Mouse (Mus musculus) testis, adult 2 months (tissue): Measurements from ENCODE around the gene Sec14l2. TPM values are rescaled to one million over a fixed set of nuclear protein-coding genes. Genes with fewer than 3 reads are reported as not detected.

ENCODE experiments used
- H3K27ac ChIP-seq: fragments of 200-500 bp; 2 replicates; pipeline ENCODE4 v1.5.1; 2012; ENCODE audit warnings: low read depth, low read length; ENCODE audit not compliant: control insufficient read depth, insufficient read depth
- H3K27me3 ChIP-seq: fragments of 200-500 bp; 2 replicates; pipeline ENCODE4 v1.6.1; 2012; ENCODE audit warnings: mild to moderate bottlenecking, low read length, moderate library complexity; ENCODE audit not compliant: control insufficient read depth, insufficient read depth
- H3K36me3 ChIP-seq: fragments of 200-500 bp; 2 replicates; pipeline ENCODE4 v1.6.1; 2012; ENCODE audit warnings: mild to moderate bottlenecking, low read length; ENCODE audit not compliant: control insufficient read depth, insufficient read depth
- H3K4me1 ChIP-seq: fragments of 200-500 bp; 2 replicates; pipeline ENCODE4 v1.6.1; 2012; ENCODE audit warnings: low read length; ENCODE audit not compliant: control insufficient read depth, insufficient read depth
- H3K4me3 ChIP-seq: fragments of 200-500 bp; 2 replicates; pipeline ENCODE4 v1.5.1; 2012; ENCODE audit warnings: low read depth, mild to moderate bottlenecking, low read length, moderate library complexity, mixed read lengths; ENCODE audit not compliant: control insufficient read depth
- CTCF ChIP-seq: fragments of 200-500 bp; IDR thresholded peaks from 2 replicates; pipeline ENCODE4 v1.5.1; 2012; ENCODE audit warnings: low read depth, mild to moderate bottlenecking, inconsistent platforms, low read length, moderate library complexity; ENCODE audit not compliant: control insufficient read depth, insufficient read depth, insufficient replicate concordance
- POLR2A ChIP-seq: fragments of 200-500 bp; IDR thresholded peaks from 2 replicates; pipeline ENCODE4 v1.6.1; 2012; ENCODE audit warnings: low read depth, mild to moderate bottlenecking, inconsistent platforms, low read length, moderate library complexity; ENCODE audit not compliant: control insufficient read depth
- polyA plus RNA-seq: library from polyadenylated mRNA; depleted of rRNA; stranded (reverse); fragments of >200 nt; gene quantifications from 2 replicates; pipeline ENCODE4 v1.2.3, GENCODE M21; 2012

The Sec14l2 gene
- polyA plus RNA-seq, 1 experiment: 2.2 TPM

DNA sequence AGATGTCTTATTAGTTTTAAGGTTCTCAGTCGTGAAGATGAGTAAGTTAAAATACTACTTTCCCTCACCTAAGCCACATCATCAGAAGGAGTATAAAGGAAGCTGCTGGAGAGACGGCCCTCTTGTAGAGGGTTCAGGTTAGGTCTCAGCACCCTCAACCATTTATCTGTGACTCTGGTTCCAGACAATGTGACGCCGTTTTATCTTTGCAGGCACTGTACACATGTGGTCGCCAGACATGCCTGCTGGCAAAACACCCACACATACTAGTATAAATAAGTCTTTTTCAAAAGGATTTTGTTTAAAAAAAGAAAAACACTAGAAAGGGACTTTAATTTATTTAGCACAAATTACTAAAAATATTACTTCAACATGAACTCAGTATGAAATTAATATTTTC, 32.4 kb upstream of the Sec14l2 start:
- H3K36me3 ChIP-seq: no peaks in the 10 kb centered on the region; the same call in 1 of the 2 replicates
- no peak for TF ChIP-seq CTCF
- TF ChIP-seq POLR2A: no peak
- no peak overlapping the region for H3K4me3 ChIP-seq
- no peaks in the 10 kb centered on the region for H3K27me3 ChIP-seq
- H3K4me1 ChIP-seq: no peaks in the 10 kb centered on the region; the same call in 1 of the 2 replicates
- no peak overlapping the region for H3K27ac ChIP-seq

DNA sequence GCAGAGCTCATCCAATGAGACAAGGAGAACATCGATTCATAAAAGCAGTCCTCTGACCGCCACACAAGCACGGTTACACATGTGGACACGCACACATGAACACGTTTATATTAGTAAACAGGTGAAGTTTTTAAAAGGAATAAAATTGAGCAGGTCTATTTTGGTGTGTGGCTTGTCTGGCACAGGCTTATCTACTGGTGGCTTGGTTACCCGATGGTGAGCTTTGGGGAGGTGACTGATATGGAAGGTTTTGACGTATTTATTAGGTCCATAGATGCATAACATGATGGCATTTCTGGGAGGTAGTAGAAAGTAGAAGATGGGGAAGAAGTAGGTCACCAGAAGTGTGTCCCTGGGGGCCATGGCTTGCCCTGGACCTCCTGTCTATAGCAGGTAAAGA, 30.5 kb upstream of the Sec14l2 start:
- Histone ChIP-seq H3K4me1 (no peaks in the 10 kb centered on the region), H3K27me3 (no peaks in the 10 kb centered on the region), H3K27ac (no peak overlapping the region), H3K36me3 (no peaks in the 10 kb centered on the region; the same call in 1 of the 2 replicates), H3K4me3 (no peak overlapping the region)
- no peak for TF ChIP-seq CTCF
- no peak for TF ChIP-seq POLR2A

DNA sequence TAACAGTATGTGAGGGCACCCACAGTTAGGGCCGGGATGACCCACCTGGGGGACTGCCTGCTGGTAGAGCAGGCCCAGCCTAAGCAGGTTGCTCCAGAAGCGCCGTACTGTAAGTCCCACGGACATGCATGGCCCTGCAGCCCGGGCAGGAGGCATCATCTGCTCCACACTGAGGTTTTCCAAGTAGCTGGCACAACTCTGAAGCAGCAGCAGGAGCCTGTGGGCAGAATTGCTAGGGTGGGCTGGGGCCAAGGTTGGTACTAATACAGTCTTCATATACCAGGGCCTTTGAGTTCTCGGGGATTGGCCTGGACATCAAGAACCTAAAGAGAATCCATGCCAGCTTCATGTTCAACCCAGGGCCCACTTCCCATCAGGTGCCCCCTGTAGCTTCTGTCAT, 26.7 kb upstream of the Sec14l2 start:
- Histone ChIP-seq H3K36me3 (peaks cover 2% of the 10 kb centered on the region; the same call in 1 of the 2 replicates), H3K27me3 (no peaks in the 10 kb centered on the region), H3K4me1 (no peaks in the 10 kb centered on the region), H3K27ac (no peak overlapping the region), H3K4me3 (no peak overlapping the region)
- TF ChIP-seq POLR2A (no peak), CTCF (no peak)

DNA sequence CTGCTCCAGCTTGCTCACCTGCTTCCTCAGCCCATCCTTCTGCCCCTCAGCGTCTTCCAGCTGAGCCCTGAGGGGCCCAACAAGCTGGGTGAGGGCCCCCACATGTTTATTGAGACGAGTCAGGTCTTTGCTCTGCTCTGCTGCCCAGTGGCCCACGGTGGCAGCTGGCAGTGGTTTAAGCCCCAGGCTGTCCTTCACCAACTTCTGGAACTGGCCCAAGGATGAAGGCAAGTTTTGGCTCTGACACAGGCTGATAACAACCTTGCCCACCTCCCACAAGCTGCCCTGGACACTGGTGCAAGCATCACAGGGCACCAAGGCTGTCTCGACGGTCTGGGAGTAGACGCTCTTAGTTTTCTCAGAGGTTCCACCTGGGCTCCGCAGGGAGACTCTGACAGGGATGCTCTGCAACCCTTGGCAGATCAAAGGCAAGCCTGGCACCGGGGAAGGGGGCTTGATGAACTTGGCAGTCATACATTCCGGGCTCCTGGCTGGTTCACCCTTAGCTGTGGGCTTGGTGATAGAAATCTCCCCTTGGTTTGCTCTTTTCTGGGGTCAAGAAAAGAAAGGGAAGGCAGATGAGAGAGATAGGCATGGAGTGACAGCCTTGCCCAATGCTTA, 25.4 kb upstream of the Sec14l2 start:
- Histone ChIP-seq H3K27me3 (no peaks in the 10 kb centered on the region), H3K4me1 (no peaks in the 10 kb centered on the region), H3K4me3 (no peak overlapping the region), H3K27ac (no peak overlapping the region), H3K36me3 (peaks cover 5% of the 10 kb centered on the region)
- TF ChIP-seq POLR2A (no peak), CTCF (no peak)

DNA sequence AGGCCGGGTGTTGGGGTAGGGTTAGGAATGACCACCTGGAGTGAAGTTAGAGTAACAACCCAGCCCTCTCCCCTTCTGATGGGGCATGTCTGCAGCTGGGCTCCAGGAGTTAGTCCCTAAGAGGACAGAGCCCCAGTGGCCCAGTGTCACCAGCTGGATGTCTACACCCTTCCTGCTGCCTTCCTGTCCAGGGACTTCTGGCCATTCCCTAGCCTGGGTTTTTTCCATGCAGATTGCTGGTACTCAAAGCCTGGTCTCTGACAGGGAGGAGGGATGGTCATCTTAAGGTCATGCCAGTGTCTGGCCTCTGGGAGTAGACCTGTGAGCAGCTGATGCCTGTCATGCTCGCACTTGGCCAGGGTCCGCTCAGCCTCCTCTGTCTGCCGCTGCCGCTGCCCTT, 24.9 kb upstream of the Sec14l2 start:
- H3K36me3 ChIP-seq: peaks cover 5% of the 10 kb centered on the region
- no peak overlapping the region for H3K27ac ChIP-seq
- H3K27me3 ChIP-seq: no peaks in the 10 kb centered on the region
- no peak overlapping the region for H3K4me3 ChIP-seq
- H3K4me1 ChIP-seq: no peaks in the 10 kb centered on the region
- TF ChIP-seq CTCF (no peak), POLR2A (no peak)

DNA sequence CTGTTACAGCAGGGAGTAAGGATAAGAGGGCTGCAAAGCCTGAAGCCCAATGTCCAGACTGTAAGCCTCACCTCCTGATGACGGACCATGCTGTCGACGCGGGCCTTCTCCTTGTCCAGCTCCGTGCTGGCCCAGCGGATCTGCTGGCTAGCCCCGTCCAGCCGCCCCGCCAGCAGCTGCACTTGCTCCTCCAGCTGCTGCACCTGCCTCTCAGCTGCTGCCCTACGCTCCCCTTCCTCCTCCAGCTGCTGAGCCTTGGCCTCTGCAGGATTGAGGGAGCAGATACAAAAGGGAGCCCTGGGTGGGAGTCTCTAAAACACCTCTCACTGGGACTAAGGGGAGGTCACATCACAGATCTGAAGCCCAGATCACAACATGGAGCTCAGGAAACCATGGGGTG, 23.9 kb upstream of the Sec14l2 start:
- no peak for TF ChIP-seq POLR2A
- TF ChIP-seq CTCF: no peak
- Histone ChIP-seq H3K27ac (no peak overlapping the region), H3K36me3 (peaks cover 5% of the 10 kb centered on the region), H3K27me3 (no peaks in the 10 kb centered on the region), H3K4me3 (no peak overlapping the region), H3K4me1 (no peaks in the 10 kb centered on the region)

DNA sequence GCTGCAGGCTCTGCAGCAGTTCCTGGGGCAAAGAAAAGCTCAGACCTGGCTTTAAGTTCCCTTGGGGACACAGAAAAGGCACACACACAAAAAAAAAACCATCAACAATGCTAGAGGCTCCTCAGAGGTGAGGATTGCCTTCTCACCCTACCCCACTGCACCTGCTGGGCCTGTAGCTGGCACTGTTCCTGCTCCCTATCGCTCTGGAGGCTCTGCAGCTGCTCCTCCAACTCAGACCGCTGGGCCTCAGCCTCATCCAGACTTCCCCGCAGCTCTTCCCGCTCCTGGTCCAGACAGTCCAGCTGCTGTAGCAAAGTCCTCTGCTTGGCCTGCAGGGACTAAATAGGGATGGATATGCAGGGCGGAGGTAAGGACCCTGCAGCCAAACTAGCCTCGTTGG, 23.2 kb upstream of the Sec14l2 start:
- H3K36me3 ChIP-seq: peaks cover 5% of the 10 kb centered on the region
- no peak overlapping the region for H3K4me3 ChIP-seq
- H3K27ac ChIP-seq: no peak overlapping the region
- no peak for TF ChIP-seq CTCF
- TF ChIP-seq POLR2A: no peak
- H3K27me3 ChIP-seq: no peaks in the 10 kb centered on the region
- no peaks in the 10 kb centered on the region for H3K4me1 ChIP-seq
